Mouse (Mus musculus): ENCODE data around the gene Oasl1.
"Not testable (repeated sequence)": the region's sequence is repeated elsewhere in the genome, so short reads cannot be mapped to it uniquely, and the experiment has no call there.

Oasl1 gene

GRCm38 (mm10) chr5:114926153-114926684, 3.2 kb downstream of the Oasl1 start:
- DNase-seq (ENCODE audit: low spot score in 2 of 2) = no peak

- no peak for DNase-seq (ENCODE audit: low spot score in 2 of 2)
Measured at GRCm38 (mm10) chr5:114926753-114927152, 3.7 kb downstream of the Oasl1 start.

GRCm38 (mm10) chr5:114931626-114932025, 8.6 kb downstream of the Oasl1 start:
- no peak for DNase-seq (ENCODE audit: low spot score in 2 of 2)

- DNase-seq (ENCODE audit: low spot score in 2 of 2) = no peak
Measured at GRCm38 (mm10) chr5:114933206-114933605, 10.2 kb downstream of the Oasl1 start.

- no peak for DNase-seq (ENCODE audit: low spot score in 2 of 2)
Measured at GRCm38 (mm10) chr5:114935838-114936237, 12.8 kb downstream of the Oasl1 start.

GRCm38 (mm10) chr5:114941138-114941537, 18.1 kb downstream of the Oasl1 start:
- DNase-seq (ENCODE audit: low spot score in 2 of 2) = not testable (repeated sequence)

GRCm38 (mm10) chr5:114942074-114942765, 19.2 kb downstream of the Oasl1 start, which contains the start of gene 2210016L21Rik:
Gene 2210016L21Rik (plus strand): TSS chr5:114942158.
- DNase-seq (ENCODE audit: low spot score in 2 of 2) = peak; percentile 82

- DNase-seq (ENCODE audit: low spot score in 2 of 2) = no peak
Measured at GRCm38 (mm10) chr5:114942766-114943130, 19.7 kb downstream of the Oasl1 start.

- DNase-seq (ENCODE audit: low spot score in 2 of 2) = no peak
Measured at GRCm38 (mm10) chr5:114945072-114945471, 22.0 kb downstream of the Oasl1 start.

GRCm38 (mm10) chr5:114948891-114949290, 25.9 kb downstream of the Oasl1 start:
- no peak for DNase-seq (ENCODE audit: low spot score in 2 of 2)

GRCm38 (mm10) chr5:114949316-114949715, 26.3 kb downstream of the Oasl1 start:
- DNase-seq (ENCODE audit: low spot score in 2 of 2) = no peak

GRCm38 (mm10) chr5:114949812-114950211, 26.8 kb downstream of the Oasl1 start:
- no peak for DNase-seq (ENCODE audit: low spot score in 2 of 2)

- no peak for DNase-seq (ENCODE audit: low spot score in 2 of 2)
Measured at GRCm38 (mm10) chr5:114950669-114951068, 27.6 kb downstream of the Oasl1 start.

GRCm38 (mm10) chr5:114951279-114951880, 28.3 kb downstream of the Oasl1 start:
- DNase-seq (ENCODE audit: low spot score in 2 of 2) = no peak

- no peak for DNase-seq (ENCODE audit: low spot score in 2 of 2)
Measured at GRCm38 (mm10) chr5:114953326-114953725, 30.3 kb downstream of the Oasl1 start.

GRCm38 (mm10) chr5:114958069-114958468, 35.0 kb downstream of the Oasl1 start:
- no peak for DNase-seq (ENCODE audit: low spot score in 2 of 2)

- DNase-seq (ENCODE audit: low spot score in 2 of 2) = no peak
Measured at GRCm38 (mm10) chr5:114961590-114962360, 38.7 kb downstream of the Oasl1 start.

- DNase-seq (ENCODE audit: low spot score in 2 of 2) = no peak
Measured at GRCm38 (mm10) chr5:114964315-114964966, 41.4 kb downstream of the Oasl1 start.

- DNase-seq (ENCODE audit: low spot score in 2 of 2) = no peak
Measured at GRCm38 (mm10) chr5:114964967-114965898, 42.2 kb downstream of the Oasl1 start.

GRCm38 (mm10) chr5:114967523-114968268, 44.7 kb downstream of the Oasl1 start:
- DNase-seq (ENCODE audit: low spot score in 2 of 2) = no peak
